Mouse (Mus musculus) liver, embryonic 11.5 days (tissue): ENCODE data around the gene Ugcg. TPM values are rescaled to one million over a fixed set of nuclear protein-coding genes. Genes with fewer than 3 reads are reported as not detected.

Experiments
- ATAC-seq: fragments of 200-750 bp; cut with Nextera tagmentation; replicated peaks from 2 replicates; pipeline ENCODE4 v1.8.0; 2017; ENCODE audit warnings: moderate number of reproducible peaks, mild to moderate bottlenecking, moderate TSS enrichment, moderate library complexity; ENCODE audit not compliant: low FRiP score
- DNase-seq: peaks from one replicate; pipeline ENCODE4 v3.0.0-alpha.2; 2017; ENCODE audit warnings: low spot score
- H3K27ac ChIP-seq: fragments of 300-500 bp; sonication (generic); 2 replicates; pipeline ENCODE4 v1.5.1; 2014; ENCODE audit warnings: mild to moderate bottlenecking, low read depth, low read length, control low read depth
- H3K27me3 ChIP-seq: fragments of 300-500 bp; sonication (generic); replicated peaks from 2 replicates; pipeline ENCODE4 v1.6.1; 2014; ENCODE audit warnings: low read length, mixed read lengths; ENCODE audit not compliant: control insufficient read depth, insufficient read depth
- H3K36me3 ChIP-seq: fragments of 300-500 bp; sonication (generic); 2 replicates; pipeline ENCODE4 v1.6.1; 2014; ENCODE audit warnings: mild to moderate bottlenecking, low read length, moderate library complexity, mixed read lengths; ENCODE audit not compliant: control insufficient read depth, insufficient read depth
- H3K4me1 ChIP-seq: fragments of 300-500 bp; sonication (generic); replicated peaks from 2 replicates; pipeline ENCODE4 v1.6.1; 2014; ENCODE audit warnings: low read length, mixed read lengths; ENCODE audit not compliant: control insufficient read depth, insufficient read depth
- H3K4me2 ChIP-seq: fragments of 300-500 bp; sonication (generic); 2 replicates; pipeline ENCODE4 v1.6.1; 2014; ENCODE audit warnings: mild to moderate bottlenecking, control low read depth, moderate library complexity
- H3K4me3 ChIP-seq: fragments of 300-500 bp; sonication (generic); 2 replicates; pipeline ENCODE4 v1.5.1; 2014; ENCODE audit warnings: low read depth, low read length, control low read depth
- H3K9ac ChIP-seq: fragments of 300-500 bp; sonication (generic); 2 replicates; pipeline ENCODE4 v1.6.1; 2014; ENCODE audit warnings: low read depth, low read length, control low read depth
- H3K9me3 ChIP-seq: fragments of 300-500 bp; sonication (generic); 2 replicates; pipeline ENCODE4 v1.6.1; 2016; ENCODE audit warnings: low read length, inconsistent platforms, mixed read lengths; ENCODE audit not compliant: control insufficient read depth
- WGBS: fragments of 180-500 bp; shearing (Covaris S2); extraction: QIAGEN DNeasy Blood & Tissue Kit; methylation state at CpG from one replicate; pipeline ENCODE4 v1.1.7; 2014; 5-methylcytosine and 5-hydroxymethylcytosine counted together
- polyA plus RNA-seq: library from polyadenylated mRNA; unstranded; fragments of >200 nt; fragmentation: Nextera tagmentation; extraction: Ambion mirVana; gene quantifications from 2 replicates; pipeline ENCODE4 v1.2.1, GENCODE M21; 2014

The Ugcg gene
- polyA plus RNA-seq, 1 experiment from 2014 or later: 26.1 TPM

DNA sequence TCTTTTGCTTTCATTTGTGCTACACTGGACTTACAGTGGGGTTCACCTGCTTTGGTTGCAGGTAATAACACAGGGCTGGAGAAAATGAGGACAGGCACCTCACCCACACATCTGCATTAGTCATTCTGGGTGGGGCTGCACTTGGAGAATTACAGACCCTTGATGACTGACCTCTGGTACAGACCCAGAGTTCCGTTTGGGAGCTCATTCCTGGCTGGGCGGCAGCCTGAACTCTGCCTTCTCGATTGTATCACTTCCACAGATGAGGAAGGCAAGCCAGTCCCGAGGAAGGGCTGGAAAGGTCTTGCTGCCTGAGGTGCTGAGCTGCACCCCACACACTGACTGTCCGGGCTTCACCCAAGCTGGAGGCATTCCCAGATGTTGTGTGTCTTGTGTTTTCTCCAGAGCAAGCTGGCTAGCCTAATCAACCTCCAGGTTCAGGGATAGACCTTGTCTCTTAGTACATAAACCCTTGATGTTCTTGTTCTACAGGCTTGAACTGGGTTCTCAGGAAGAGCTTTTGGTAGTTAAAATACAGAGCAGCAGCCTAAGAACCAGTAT lies 34.1 kb downstream of the Ugcg start:
- no peaks in the 10 kb centered on the region for H3K27me3 ChIP-seq
- H3K4me3 ChIP-seq: no peak overlapping the region
- no peaks in the 10 kb centered on the region for H3K4me1 ChIP-seq
- DNase-seq: no peak
- 84% methylated on average over 5 of the region's 5 CpGs for WGBS
- H3K9me3 ChIP-seq: no peaks in the 10 kb centered on the region
- H3K9ac ChIP-seq: no peak overlapping the region
- no peak for ATAC-seq
- no peak overlapping the region for H3K4me2 ChIP-seq
- peak overlapping the region; percentile 49; the same call in 1 of the 2 replicates for H3K27ac ChIP-seq
- peaks cover 20% of the 10 kb centered on the region for H3K36me3 ChIP-seq

GRCm38 (mm10) chr4:59224889-59225288 lies 35.8 kb downstream of the Ugcg start:
- DNase-seq (no peak), ATAC-seq (no peak)
- 90% methylated on average over 4 of the region's 4 CpGs for WGBS
- peaks cover 12% of the 10 kb centered on the region; the same call in 1 of the 2 replicates for H3K36me3 ChIP-seq
- no peaks in the 10 kb centered on the region for H3K9me3 ChIP-seq
- H3K27me3 ChIP-seq: no peaks in the 10 kb centered on the region
- no peak overlapping the region for H3K9ac ChIP-seq
- H3K4me2 ChIP-seq: no peak overlapping the region
- H3K4me3 ChIP-seq: no peak overlapping the region
- no peak overlapping the region for H3K27ac ChIP-seq
- H3K4me1 ChIP-seq: no peaks in the 10 kb centered on the region

DNA sequence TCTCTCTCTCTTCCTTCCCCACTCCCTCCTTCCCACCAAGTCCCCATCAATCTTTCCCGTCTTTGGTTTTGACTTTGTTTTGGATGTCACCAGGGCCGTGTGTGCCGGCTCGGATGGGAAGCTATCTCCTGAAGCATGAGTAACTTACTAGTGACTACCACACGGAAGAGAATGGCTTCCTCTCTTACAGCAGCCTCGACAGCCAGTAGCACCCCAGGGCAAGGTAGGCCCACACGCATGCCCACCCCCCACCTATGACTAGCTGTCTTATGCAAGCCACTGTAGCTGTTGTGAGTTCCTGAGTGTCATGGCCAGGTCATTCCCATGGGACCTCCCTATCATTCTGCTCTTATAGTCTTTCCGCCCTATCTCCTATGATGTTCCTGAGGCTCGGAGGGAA lies 38.0 kb downstream of the Ugcg start:
- no peaks in the 10 kb centered on the region for H3K9me3 ChIP-seq
- 84% methylated on average over 9 of the region's 9 CpGs for WGBS
- H3K4me1 ChIP-seq: no peaks in the 10 kb centered on the region; the same call in 1 of the 2 replicates
- no peak overlapping the region for H3K4me3 ChIP-seq
- no peak overlapping the region for H3K9ac ChIP-seq
- ATAC-seq: no peak
- no peak overlapping the region for H3K27ac ChIP-seq
- no peak for DNase-seq
- no peak overlapping the region for H3K4me2 ChIP-seq
- peaks cover 4% of the 10 kb centered on the region; the same call in 1 of the 2 replicates for H3K36me3 ChIP-seq
- H3K27me3 ChIP-seq: no peaks in the 10 kb centered on the region

- Histone ChIP-seq H3K9ac (no peak overlapping the region), H3K36me3 (peaks cover under 1% of the 10 kb centered on the region; the same call in 1 of the 2 replicates), H3K27ac (no peak overlapping the region), H3K27me3 (no peaks in the 10 kb centered on the region), H3K9me3 (no peaks in the 10 kb centered on the region), H3K4me3 (no peak overlapping the region), H3K4me2 (no peak overlapping the region), H3K4me1 (no peaks in the 10 kb centered on the region; the same call in 1 of the 2 replicates)
- no peak for DNase-seq
- no peak for ATAC-seq
Measured at GRCm38 (mm10) chr4:59228951-59229350, 39.9 kb downstream of the Ugcg start.

GRCm38 (mm10) chr4:59231266-59232055 lies 42.4 kb downstream of the Ugcg start:
- no peak for ATAC-seq
- H3K36me3 ChIP-seq: no peaks in the 10 kb centered on the region
- 84% methylated on average over 6 of the region's 6 CpGs for whole genome bisulfite sequencing
- H3K4me2 ChIP-seq: no peak overlapping the region
- no peaks in the 10 kb centered on the region for H3K27me3 ChIP-seq
- no peak overlapping the region for H3K27ac ChIP-seq
- no peak for DNase-seq
- no peak overlapping the region for H3K4me3 ChIP-seq
- no peaks in the 10 kb centered on the region for H3K9me3 ChIP-seq
- peaks cover 8% of the 10 kb centered on the region for H3K4me1 ChIP-seq
- no peak overlapping the region for H3K9ac ChIP-seq

GRCm38 (mm10) chr4:59234014-59234413 lies 45.0 kb downstream of the Ugcg start:
- ATAC-seq: peak; percentile 72
- no peak overlapping the region for H3K4me3 ChIP-seq
- peak overlapping the region; percentile 89 for H3K27ac ChIP-seq
- H3K36me3 ChIP-seq: no peaks in the 10 kb centered on the region
- H3K9me3 ChIP-seq: no peaks in the 10 kb centered on the region
- no peak for DNase-seq
- H3K4me1 ChIP-seq: peaks cover 11% of the 10 kb centered on the region
- H3K27me3 ChIP-seq: no peaks in the 10 kb centered on the region
- H3K4me2 ChIP-seq: peak overlapping the region; percentile 38; the same call in 1 of the 2 replicates
- WGBS: 58% methylated on average over 8 of the region's 10 CpGs
- H3K9ac ChIP-seq: 0 out of 2 replicates have a peak overlapping the region, but pooled peaks have one; percentile 2

DNA sequence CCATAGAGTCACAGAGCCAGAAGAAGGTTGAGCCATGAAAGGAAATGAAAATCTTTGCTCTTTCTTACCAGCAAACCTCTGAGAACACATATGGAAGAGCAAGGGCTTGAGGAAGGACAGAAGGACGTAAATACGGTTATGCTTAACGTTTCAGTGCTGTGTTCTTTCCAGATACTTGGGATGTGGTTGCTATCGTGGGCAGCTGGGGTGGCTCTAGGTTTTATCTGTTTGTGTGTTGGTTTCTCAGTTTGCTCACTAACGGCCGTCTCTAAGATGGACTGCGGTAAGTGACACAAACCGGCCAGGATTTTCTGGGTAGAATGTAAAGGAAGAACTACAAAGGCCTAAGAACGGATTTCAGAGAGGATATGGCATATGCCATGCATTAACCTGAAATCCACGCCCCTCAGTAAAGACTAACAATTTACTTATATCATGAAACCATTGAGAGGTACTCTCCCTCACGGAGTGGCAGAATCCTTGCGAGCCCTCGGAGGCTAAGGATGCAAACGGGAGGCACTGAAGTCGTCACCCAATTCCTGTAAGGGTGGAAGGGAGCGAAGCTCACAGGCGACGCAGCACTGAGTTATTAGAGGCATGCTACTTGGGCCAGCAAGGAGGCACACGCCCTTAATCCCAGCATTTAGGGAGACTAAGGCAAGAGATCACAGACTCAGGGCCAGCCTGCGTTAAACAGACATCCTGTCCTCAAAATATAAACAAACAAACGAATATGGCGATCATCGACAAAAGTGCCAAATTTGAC lies 45.6 kb downstream of the Ugcg start:
- ATAC-seq (peak; percentile 87), DNase-seq (no peak)
- peak overlapping the region; percentile 38 for H3K4me2 ChIP-seq
- H3K9ac ChIP-seq: peak overlapping the region; percentile 2; the same call in 1 of the 2 replicates
- no peaks in the 10 kb centered on the region for H3K27me3 ChIP-seq
- H3K4me3 ChIP-seq: no peak overlapping the region
- H3K4me1 ChIP-seq: peaks cover 16% of the 10 kb centered on the region
- no peaks in the 10 kb centered on the region for H3K36me3 ChIP-seq
- no peaks in the 10 kb centered on the region for H3K9me3 ChIP-seq
- 60% methylated on average over 23 of the region's 23 CpGs for WGBS
- peak overlapping the region; percentile 89 for H3K27ac ChIP-seq

DNA sequence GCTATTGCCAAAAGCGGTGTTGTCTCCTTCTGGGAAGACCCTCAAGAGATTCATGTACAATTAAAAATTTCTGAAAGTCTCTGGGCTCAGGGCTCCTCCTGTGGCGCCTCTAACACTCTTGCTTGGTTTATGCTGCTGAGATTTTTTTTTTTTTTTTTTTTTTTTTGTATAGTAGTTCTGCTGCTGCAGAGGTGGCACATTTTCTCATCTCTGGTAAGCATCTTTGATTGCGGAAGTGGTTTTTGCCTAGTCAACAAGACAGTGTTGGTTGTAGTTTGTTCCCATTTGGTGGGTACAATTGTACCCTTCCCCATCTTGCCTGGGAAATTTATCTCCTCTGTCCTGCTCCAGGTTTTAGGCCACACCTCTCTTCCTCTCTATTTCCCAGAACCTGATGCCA lies 47.3 kb downstream of the Ugcg start:
- Histone ChIP-seq H3K27me3 (no peaks in the 10 kb centered on the region), H3K4me1 (peaks cover 22% of the 10 kb centered on the region), H3K27ac (no peak overlapping the region), H3K4me2 (no peak overlapping the region), H3K4me3 (no peak overlapping the region), H3K36me3 (no peaks in the 10 kb centered on the region), H3K9me3 (no peaks in the 10 kb centered on the region), H3K9ac (no peak overlapping the region)
- WGBS: 88% methylated on average over 3 of the region's 3 CpGs
- no peak for ATAC-seq
- no peak for DNase-seq
